Mouse (Mus musculus): ENCODE measurements around the gene Atl2. TPM values are rescaled to one million over a fixed set of nuclear protein-coding genes. Genes with fewer than 3 reads are reported as not detected.

Atl2 gene
- 30.8 and 35.3 TPM in 2 replicates for polyA plus RNA-seq (2015; fragmentation: Nextera tagmentation; extraction: Ambion mirVana)

DNA sequence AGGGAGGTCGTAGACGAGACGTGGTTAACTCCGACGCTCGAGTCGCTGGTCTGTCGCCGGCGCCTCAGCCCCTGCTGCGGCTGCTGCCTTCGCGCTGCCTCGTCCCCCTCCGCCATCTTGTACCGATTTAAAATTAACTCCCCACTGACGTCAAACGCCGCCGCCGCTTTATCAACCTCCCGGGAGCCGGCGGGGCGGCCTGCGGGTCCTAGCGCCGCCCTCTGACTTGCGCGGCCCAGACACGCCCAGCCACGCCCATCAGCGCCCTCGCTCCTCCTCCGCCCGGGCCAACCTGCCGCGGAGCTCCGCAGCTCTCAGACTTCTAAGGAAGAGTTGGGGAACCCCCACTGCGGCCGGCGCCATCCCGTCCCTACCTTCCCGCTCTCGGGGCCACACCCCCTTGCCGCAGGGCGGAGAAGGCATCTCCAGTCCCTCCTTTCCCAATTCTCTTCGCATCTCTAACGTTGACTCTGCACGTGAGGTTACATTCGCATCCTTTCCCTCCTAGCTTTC is at the start of gene Atl2:
Gene Atl2 (minus strand): TSS at position 213 of the 513 bp plus-strand sequence.
- under 1% methylated on average over 50 of the region's 51 CpGs for WGBS

DNA sequence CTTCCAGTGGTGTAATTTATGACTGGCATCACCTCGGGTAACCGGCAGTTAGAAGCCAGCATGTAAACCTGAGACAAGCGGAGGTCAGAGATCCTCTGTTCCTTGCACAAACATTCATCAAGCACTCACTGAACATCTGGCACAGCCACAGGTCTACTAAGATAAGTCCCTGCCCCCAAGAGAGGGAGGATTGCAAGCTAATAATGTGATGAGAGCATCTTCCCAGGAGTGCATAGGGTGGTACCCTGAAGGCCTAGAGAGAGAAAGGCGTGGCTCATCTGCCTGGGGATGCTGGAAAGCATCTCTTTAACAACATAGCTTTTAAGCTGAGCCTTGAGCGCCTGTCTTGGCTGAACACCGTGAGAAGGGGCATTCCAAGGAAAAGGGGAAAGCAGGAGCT is 48.9 kb upstream of the Atl2 start:
- no peak overlapping the region for H3K4me3 ChIP-seq (replicated peaks)
- H3K36me3 ChIP-seq = no peaks in the 10 kb centered on the region
- H3K4me1 ChIP-seq (replicated peaks) = peaks cover 17% of the 10 kb centered on the region
- WGBS = 84% methylated on average over 6 of the region's 6 CpGs
- H3K27ac ChIP-seq = no peak overlapping the region
- H3K9me3 ChIP-seq = no peaks in the 10 kb centered on the region
- no peak overlapping the region for H3K4me2 ChIP-seq (replicated peaks)
- H3K27me3 ChIP-seq = no peaks in the 10 kb centered on the region
- ATAC-seq = no peak
- H3K9ac ChIP-seq (replicated peaks) = no peak overlapping the region

More for the DNA sequence above, at the start of gene Atl2:
- Histone ChIP-seq H3K9ac (replicated peaks) (peak within 1 kb of the TSS; percentile 96), H3K27ac (peak within 1 kb of the TSS; percentile 94), H3K36me3 (no peaks in the 10 kb centered on the region), H3K4me1 (replicated peaks) (peaks cover 29% of the 10 kb centered on the region), H3K27me3 (peaks cover 23% of the 10 kb centered on the region), H3K4me2 (replicated peaks) (peak within 1 kb of the TSS; percentile 75), H3K9me3 (no peaks in the 10 kb centered on the region), H3K4me3 (replicated peaks) (peak within 1 kb of the TSS; percentile 98)
- ATAC-seq = peak; percentile 91

- Histone ChIP-seq H3K9ac (replicated peaks) (no peak overlapping the region), H3K4me3 (replicated peaks) (no peak overlapping the region), H3K27ac (no peak overlapping the region), H3K4me1 (replicated peaks) (peaks cover 7% of the 10 kb centered on the region; the same call in 1 of the 2 replicates), H3K27me3 (no peaks in the 10 kb centered on the region), H3K36me3 (no peaks in the 10 kb centered on the region), H3K4me2 (replicated peaks) (no peak overlapping the region), H3K9me3 (no peaks in the 10 kb centered on the region)
- no peak for ATAC-seq
- 74% methylated on average over 5 of the region's 5 CpGs for WGBS
These were observed 46.5 kb upstream of the Atl2 start for GRCm38 (mm10) chr17:79942418-79942817.

GRCm38 (mm10) chr17:79939133-79939532 is 43.2 kb upstream of the Atl2 start:
- Histone ChIP-seq H3K27me3 (no peaks in the 10 kb centered on the region), H3K4me3 (replicated peaks) (no peak overlapping the region), H3K9me3 (no peaks in the 10 kb centered on the region), H3K9ac (replicated peaks) (no peak overlapping the region), H3K36me3 (no peaks in the 10 kb centered on the region), H3K4me2 (replicated peaks) (no peak overlapping the region), H3K27ac (no peak overlapping the region), H3K4me1 (replicated peaks) (peaks cover 5% of the 10 kb centered on the region; the same call in 1 of the 2 replicates)
- no peak for ATAC-seq
- WGBS = 87% methylated on average over 3 of the region's 3 CpGs

- no peaks in the 10 kb centered on the region for H3K27me3 ChIP-seq
- H3K27ac ChIP-seq = no peak overlapping the region
- ATAC-seq = no peak
- no peak overlapping the region for H3K9ac ChIP-seq (replicated peaks)
- no peak overlapping the region for H3K4me2 ChIP-seq (replicated peaks)
- no peaks in the 10 kb centered on the region for H3K9me3 ChIP-seq
- no peak overlapping the region for H3K4me3 ChIP-seq (replicated peaks)
- H3K4me1 ChIP-seq (replicated peaks) = no peaks in the 10 kb centered on the region
- no peaks in the 10 kb centered on the region for H3K36me3 ChIP-seq
- WGBS = 86% methylated on average over 10 of the region's 10 CpGs
These were observed 42.1 kb upstream of the Atl2 start for GRCm38 (mm10) chr17:79937921-79938601.

DNA sequence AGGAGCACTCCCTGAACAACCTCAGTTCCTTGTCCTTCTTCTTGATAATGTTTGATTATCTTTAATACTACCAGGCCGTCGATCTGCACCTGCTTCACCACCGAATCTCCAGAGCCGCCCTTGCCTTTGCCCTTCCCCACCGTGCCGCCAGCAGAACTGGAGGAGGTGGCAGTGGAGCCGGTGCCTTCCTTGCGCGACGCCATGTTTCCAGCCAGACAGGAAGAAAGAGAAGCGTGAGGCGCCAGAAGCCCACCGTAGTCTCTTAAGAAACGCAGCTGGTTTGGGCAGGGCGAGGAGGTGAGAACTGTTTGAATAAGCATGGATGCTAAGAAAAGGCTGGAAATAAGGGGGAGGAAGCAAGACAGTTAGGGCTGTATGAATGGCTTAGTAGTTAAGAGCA is 38.4 kb upstream of the Atl2 start:
- WGBS = 93% methylated on average over 15 of the region's 15 CpGs
- H3K27ac ChIP-seq = no peak overlapping the region
- no peaks in the 10 kb centered on the region for H3K36me3 ChIP-seq
- H3K9ac ChIP-seq (replicated peaks) = no peak overlapping the region
- no peak overlapping the region for H3K4me2 ChIP-seq (replicated peaks)
- H3K4me1 ChIP-seq (replicated peaks) = no peaks in the 10 kb centered on the region
- H3K27me3 ChIP-seq = no peaks in the 10 kb centered on the region
- no peak for ATAC-seq
- H3K4me3 ChIP-seq (replicated peaks) = no peak overlapping the region
- H3K9me3 ChIP-seq = no peaks in the 10 kb centered on the region

- Histone ChIP-seq H3K36me3 (no peaks in the 10 kb centered on the region), H3K27ac (no peak overlapping the region), H3K4me1 (replicated peaks) (no peaks in the 10 kb centered on the region), H3K4me3 (replicated peaks) (no peak overlapping the region), H3K27me3 (no peaks in the 10 kb centered on the region), H3K9ac (replicated peaks) (no peak overlapping the region), H3K4me2 (replicated peaks) (no peak overlapping the region), H3K9me3 (no peaks in the 10 kb centered on the region)
- WGBS = 46% methylated on average over 5 of the region's 5 CpGs
- ATAC-seq = no peak
These were observed 36.9 kb upstream of the Atl2 start for GRCm38 (mm10) chr17:79932676-79933278.

- WGBS = 86% methylated on average over 2 of the region's 2 CpGs
- no peaks in the 10 kb centered on the region for H3K9me3 ChIP-seq
These were observed 31.2 kb upstream of the Atl2 start for GRCm38 (mm10) chr17:79927110-79927509.

DNA sequence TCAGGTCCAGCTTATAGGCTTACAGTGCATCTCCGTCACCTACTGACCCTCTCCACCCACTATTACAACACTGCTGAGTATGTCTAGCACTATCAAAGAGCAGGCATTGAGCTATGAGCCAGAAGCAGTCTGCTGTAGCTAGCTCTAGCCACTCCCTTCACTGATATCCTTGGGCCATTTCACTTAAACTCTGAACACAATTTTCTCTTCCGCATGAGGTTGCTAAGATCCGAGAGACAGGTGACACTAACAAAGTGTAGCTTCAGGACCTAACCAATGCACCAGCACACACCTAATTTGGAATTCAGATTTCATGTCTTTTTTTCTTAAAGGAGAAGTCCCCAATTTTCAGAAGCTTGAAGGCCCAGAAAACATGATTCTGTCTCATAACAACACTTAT is 30.6 kb upstream of the Atl2 start:
- Histone ChIP-seq H3K4me3 (replicated peaks) (no peak overlapping the region), H3K9ac (replicated peaks) (no peak overlapping the region), H3K9me3 (no peaks in the 10 kb centered on the region), H3K27me3 (no peaks in the 10 kb centered on the region), H3K4me1 (replicated peaks) (no peaks in the 10 kb centered on the region), H3K4me2 (replicated peaks) (no peak overlapping the region), H3K27ac (no peak overlapping the region), H3K36me3 (no peaks in the 10 kb centered on the region)
- 87% methylated on average over 3 of the region's 3 CpGs for WGBS
- no peak for ATAC-seq

More at GRCm38 (mm10) chr17:79927110-79927509, 31.2 kb upstream of the Atl2 start:
- Histone ChIP-seq H3K9ac (replicated peaks) (no peak overlapping the region), H3K4me1 (replicated peaks) (no peaks in the 10 kb centered on the region), H3K27me3 (no peaks in the 10 kb centered on the region), H3K4me2 (replicated peaks) (no peak overlapping the region), H3K4me3 (replicated peaks) (no peak overlapping the region), H3K36me3 (no peaks in the 10 kb centered on the region), H3K27ac (no peak overlapping the region)
- no peak for ATAC-seq

GRCm38 (mm10) chr17:79925865-79926421 is 30.0 kb upstream of the Atl2 start:
- H3K27me3 ChIP-seq = no peaks in the 10 kb centered on the region
- no peak overlapping the region for H3K9ac ChIP-seq (replicated peaks)
- no peaks in the 10 kb centered on the region for H3K36me3 ChIP-seq
- H3K9me3 ChIP-seq = no peaks in the 10 kb centered on the region
- 95% methylated on average over 11 of the region's 11 CpGs for WGBS
- H3K4me2 ChIP-seq (replicated peaks) = no peak overlapping the region
- no peaks in the 10 kb centered on the region for H3K4me1 ChIP-seq (replicated peaks)
- no peak for ATAC-seq
- H3K4me3 ChIP-seq (replicated peaks) = no peak overlapping the region
- H3K27ac ChIP-seq = no peak overlapping the region

DNA sequence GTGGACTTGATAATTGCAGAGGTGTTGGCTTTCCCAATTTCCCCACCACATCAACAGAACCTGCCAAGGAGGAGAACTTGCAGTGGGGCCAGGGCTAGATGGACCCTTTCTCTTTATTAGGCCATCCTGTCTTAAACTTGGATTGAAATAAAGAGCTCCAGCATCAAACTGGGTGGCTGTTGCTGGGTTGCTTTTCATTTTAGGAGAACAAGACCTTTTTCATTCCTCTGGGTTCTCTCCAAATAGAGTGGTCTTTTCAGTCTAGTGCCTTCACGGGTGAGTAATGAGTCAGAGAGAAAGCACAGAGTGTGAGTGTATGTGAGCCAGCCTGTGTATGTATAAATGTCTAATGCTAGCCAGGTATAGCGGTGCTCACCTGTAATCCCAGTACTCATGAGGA is 24.4 kb upstream of the Atl2 start:
- Histone ChIP-seq H3K9me3 (no peaks in the 10 kb centered on the region), H3K27me3 (no peaks in the 10 kb centered on the region), H3K4me2 (replicated peaks) (no peak overlapping the region), H3K36me3 (no peaks in the 10 kb centered on the region), H3K4me1 (replicated peaks) (peaks cover 3% of the 10 kb centered on the region; the same call in 1 of the 2 replicates), H3K9ac (replicated peaks) (no peak overlapping the region), H3K4me3 (replicated peaks) (no peak overlapping the region), H3K27ac (no peak overlapping the region)
- 94% methylated on average over 2 of the region's 2 CpGs for WGBS
- no peak for ATAC-seq
